Mouse (Mus musculus) c-Kit-positive CD71-positive TER-119-negative erythroid progenitor cells, embryonic 14.5 days (primary cell): ENCODE results near the gene Cdc42bpa.

Source experiments
- DNase-seq: peaks from one replicate; pipeline ENCODE4 v3.0.0-alpha.2; 2013; ENCODE audit warnings: low read depth

Gene Cdc42bpa

DNA sequence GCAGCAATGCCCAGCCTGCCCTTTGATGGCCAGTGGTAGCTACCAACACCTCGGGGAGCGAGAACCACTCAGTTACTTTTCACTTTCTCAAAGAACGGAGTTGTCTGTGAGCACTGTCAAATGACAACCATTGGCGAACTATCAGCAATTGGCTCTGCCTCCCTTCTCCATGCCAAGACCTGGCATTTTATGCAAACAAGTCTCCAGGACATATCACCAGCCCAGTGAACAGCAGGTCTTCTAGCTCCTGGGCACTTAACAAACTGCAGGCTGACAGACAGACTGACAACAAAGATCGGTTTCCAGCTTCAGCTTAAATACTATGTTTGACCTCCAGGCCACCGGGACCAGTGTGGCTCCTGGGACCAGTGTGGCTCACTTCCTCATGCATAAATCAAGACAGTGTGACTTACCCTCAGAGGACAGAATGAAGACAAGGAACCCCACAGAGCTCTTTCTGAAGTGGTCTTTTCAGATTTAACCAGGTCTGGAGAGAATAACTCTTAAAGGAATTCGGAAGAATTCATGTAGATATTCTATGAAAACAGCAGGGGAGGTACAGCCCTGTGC, 231.5 kb downstream of the Cdc42bpa start:
- no peak for DNase-seq

- no peak for DNase-seq
Observed at GRCm38 (mm10) chr1:180192866-180193265, 232.6 kb downstream of the Cdc42bpa start.

GRCm38 (mm10) chr1:180193391-180193935, 233.2 kb downstream of the Cdc42bpa start:
- DNase-seq, result no peak

GRCm38 (mm10) chr1:180194048-180194447, 233.8 kb downstream of the Cdc42bpa start:
- DNase-seq, result no peak

GRCm38 (mm10) chr1:180194781-180195471, 234.7 kb downstream of the Cdc42bpa start:
- peak; percentile 25 for DNase-seq

GRCm38 (mm10) chr1:180195703-180196381, 235.6 kb downstream of the Cdc42bpa start:
- DNase-seq, result peak; percentile 98

GRCm38 (mm10) chr1:180196508-180196907, 236.2 kb downstream of the Cdc42bpa start:
- DNase-seq, result no peak

GRCm38 (mm10) chr1:180197956-180198355, 237.7 kb downstream of the Cdc42bpa start:
- DNase-seq, result no peak

- DNase-seq, result no peak
Observed at GRCm38 (mm10) chr1:180198959-180199714, 238.9 kb downstream of the Cdc42bpa start, which contains the start of gene Coq8a. Gene Coq8a, minus strand, starts transcription at chr1:180199602.

DNA sequence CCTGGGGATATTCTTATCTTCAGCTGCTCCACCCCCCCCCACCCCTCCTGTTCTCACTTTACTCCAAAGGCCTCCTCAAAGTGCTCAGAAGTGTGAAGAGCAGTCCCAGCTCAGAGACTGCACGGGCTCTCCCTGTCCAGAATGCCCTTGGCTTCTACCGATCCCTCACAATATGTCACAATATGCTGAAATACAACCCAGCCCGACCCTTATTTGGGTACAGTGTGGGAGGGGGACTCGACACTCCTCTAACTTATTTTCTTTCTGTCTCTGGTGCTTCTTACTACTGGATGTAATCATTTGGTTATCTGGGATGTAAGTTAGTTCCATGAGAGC, 239.4 kb downstream of the Cdc42bpa start:
- DNase-seq, result no peak

GRCm38 (mm10) chr1:180200722-180201121, 240.4 kb downstream of the Cdc42bpa start:
- DNase-seq, result no peak

GRCm38 (mm10) chr1:180208370-180208769, 248.1 kb downstream of the Cdc42bpa start:
- DNase-seq, result no peak

DNA sequence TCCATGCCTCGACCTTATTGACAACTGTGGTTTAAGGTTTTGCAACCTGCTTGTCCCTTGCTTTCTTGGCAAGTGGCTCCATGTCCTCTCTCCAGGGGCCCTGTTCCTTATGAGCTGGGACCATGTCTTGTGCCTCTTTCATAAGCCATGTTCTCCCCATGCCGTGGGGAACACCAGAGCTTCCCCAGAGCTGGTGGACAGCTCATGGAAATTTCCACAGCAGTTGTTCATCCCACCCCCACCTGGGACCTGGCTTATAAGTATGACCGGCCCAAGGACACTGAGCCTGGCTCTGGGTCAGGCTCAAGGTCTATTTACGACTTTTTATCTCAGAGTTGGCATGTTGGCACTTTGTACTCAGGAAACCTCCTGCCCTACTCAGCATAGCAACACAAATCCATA, 249.8 kb downstream of the Cdc42bpa start:
- DNase-seq, result no peak

DNA sequence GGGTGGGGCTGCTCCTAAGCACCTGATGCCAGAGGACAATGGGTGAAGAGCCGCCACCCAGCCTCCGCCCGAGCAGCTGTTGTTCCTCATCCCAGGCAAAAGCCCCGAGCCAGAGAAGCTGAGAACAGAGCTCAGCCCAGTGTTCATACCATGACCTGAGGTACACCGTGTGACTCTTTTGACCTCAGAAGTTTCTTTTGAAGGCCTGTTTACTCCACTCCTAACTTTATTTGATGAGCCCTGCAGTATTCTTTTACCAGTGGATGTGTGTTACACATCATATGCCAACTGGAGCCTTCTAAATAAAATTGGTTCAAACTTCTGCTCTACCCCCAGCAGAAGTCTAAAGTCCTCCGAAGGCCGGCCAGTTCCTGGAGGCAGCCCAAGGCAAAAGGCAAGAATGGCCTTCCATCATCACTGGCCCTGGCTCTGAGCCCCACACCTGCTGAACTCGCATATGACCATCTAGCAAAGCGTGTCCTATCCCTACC, 250.6 kb downstream of the Cdc42bpa start:
- DNase-seq, result no peak

DNA sequence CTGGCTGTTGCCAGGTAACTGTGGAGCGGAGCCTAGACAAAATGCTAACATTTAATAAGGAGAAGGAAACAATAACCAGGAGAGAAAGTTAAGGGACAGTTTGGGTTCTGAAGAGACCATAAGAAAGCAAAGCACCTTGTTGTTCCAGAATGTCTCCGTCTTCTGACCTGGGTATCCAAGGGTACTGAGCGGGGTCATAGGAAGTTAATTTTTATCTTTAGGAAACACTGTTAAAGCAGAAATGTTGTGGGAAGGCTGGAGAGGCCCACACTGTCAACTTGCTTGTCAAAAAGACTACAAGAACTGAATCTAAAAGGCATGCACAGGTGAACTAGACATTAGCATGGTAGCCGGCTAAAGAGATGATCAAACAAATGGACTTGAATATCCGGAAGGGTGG, 252.6 kb downstream of the Cdc42bpa start:
- no peak for DNase-seq

- DNase-seq, result peak; percentile 50
Observed at GRCm38 (mm10) chr1:180215044-180215443, 254.8 kb downstream of the Cdc42bpa start.
